Mouse (Mus musculus): ENCODE results near the gene Zbtb3.
A peak's percentile ranks its signal among the peaks of the same experiment; 100 is the strongest.

Zbtb3 gene

GRCm38 (mm10) chr19:8839908-8840791 is 37.8 kb downstream of the Zbtb3 start:
- peak; percentile 73 to 77 for DNase-seq (ENCODE audit: low spot score in 2 of 2)

GRCm38 (mm10) chr19:8841012-8841411 is 38.7 kb downstream of the Zbtb3 start:
- DNase-seq (ENCODE audit: low spot score in 2 of 2), result no peak

GRCm38 (mm10) chr19:8842961-8843360 is 40.6 kb downstream of the Zbtb3 start:
- DNase-seq (ENCODE audit: low spot score in 2 of 2), result no peak

GRCm38 (mm10) chr19:8844371-8845129 is 42.2 kb downstream of the Zbtb3 start:
- DNase-seq (ENCODE audit: low spot score in 2 of 2), result peak; percentile 49 to 50

GRCm38 (mm10) chr19:8848356-8848755 is 46.0 kb downstream of the Zbtb3 start:
- DNase-seq (ENCODE audit: low spot score in 2 of 2), result no peak

- DNase-seq (ENCODE audit: low spot score in 2 of 2), result no peak
Observed at GRCm38 (mm10) chr19:8850402-8850901, 48.1 kb downstream of the Zbtb3 start, which contains the start of gene Lrrn4cl. Gene Lrrn4cl, plus strand, starts transcription at chr19:8850768.

GRCm38 (mm10) chr19:8851639-8852038 is 49.3 kb downstream of the Zbtb3 start:
- DNase-seq (ENCODE audit: low spot score in 2 of 2), result no peak

- DNase-seq (ENCODE audit: low spot score in 2 of 2), result no peak
Observed at GRCm38 (mm10) chr19:8852236-8852928, 50.0 kb downstream of the Zbtb3 start.

- DNase-seq (ENCODE audit: low spot score in 2 of 2), result no peak
Observed at GRCm38 (mm10) chr19:8853117-8853516, 50.8 kb downstream of the Zbtb3 start.
